Mouse (Mus musculus): Measurements from ENCODE around the gene Alpl.
A peak's percentile ranks its signal among the peaks of the same experiment; 100 is the strongest.

Gene Alpl

GRCm38 (mm10) chr4:137737760-137738159 lies 58.4 kb downstream of the Alpl start:
- no peak for DNase-seq (ENCODE audit: low read depth, low spot score)

GRCm38 (mm10) chr4:137736220-137736701 lies 59.9 kb downstream of the Alpl start:
- DNase-seq (ENCODE audit: low read depth, low spot score): no peak

- no peak for DNase-seq (ENCODE audit: low read depth, low spot score)
These were observed 62.7 kb downstream of the Alpl start for GRCm38 (mm10) chr4:137733459-137733858.

- DNase-seq (ENCODE audit: low read depth, low spot score): no peak
These were observed 63.2 kb downstream of the Alpl start for GRCm38 (mm10) chr4:137732962-137733361.

- no peak for DNase-seq (ENCODE audit: low read depth, low spot score)
These were observed 63.8 kb downstream of the Alpl start for GRCm38 (mm10) chr4:137732361-137732760.

- DNase-seq (ENCODE audit: low read depth, low spot score): no peak
These were observed 64.3 kb downstream of the Alpl start for GRCm38 (mm10) chr4:137731891-137732290.

GRCm38 (mm10) chr4:137730757-137731156 lies 65.4 kb downstream of the Alpl start:
- no peak for DNase-seq (ENCODE audit: low read depth, low spot score)

GRCm38 (mm10) chr4:137730134-137730533 lies 66.0 kb downstream of the Alpl start:
- peak; percentile 92 for DNase-seq (ENCODE audit: low read depth, low spot score)

GRCm38 (mm10) chr4:137729155-137729855 lies 66.9 kb downstream of the Alpl start:
- no peak for DNase-seq (ENCODE audit: low read depth, low spot score)

GRCm38 (mm10) chr4:137728399-137729154 lies 67.6 kb downstream of the Alpl start:
- no peak for DNase-seq (ENCODE audit: low read depth, low spot score)

GRCm38 (mm10) chr4:137727506-137728187 lies 68.5 kb downstream of the Alpl start:
- DNase-seq (ENCODE audit: low read depth, low spot score): peak; percentile 69

GRCm38 (mm10) chr4:137726739-137727505 lies 69.3 kb downstream of the Alpl start:
- DNase-seq (ENCODE audit: low read depth, low spot score): no peak

GRCm38 (mm10) chr4:137725541-137726145 lies 70.5 kb downstream of the Alpl start:
- DNase-seq (ENCODE audit: low read depth, low spot score): no peak

GRCm38 (mm10) chr4:137724766-137725165 lies 71.4 kb downstream of the Alpl start:
- peak; percentile 46 for DNase-seq (ENCODE audit: low read depth, low spot score)

GRCm38 (mm10) chr4:137724212-137724611 lies 72.0 kb downstream of the Alpl start:
- DNase-seq (ENCODE audit: low read depth, low spot score): no peak

GRCm38 (mm10) chr4:137723527-137723926 lies 72.7 kb downstream of the Alpl start:
- DNase-seq (ENCODE audit: low read depth, low spot score): no peak

GRCm38 (mm10) chr4:137722692-137723427 lies 73.3 kb downstream of the Alpl start:
- DNase-seq (ENCODE audit: low read depth, low spot score): peak; percentile 78

- no peak for DNase-seq (ENCODE audit: low read depth, low spot score)
These were observed 74.0 kb downstream of the Alpl start for GRCm38 (mm10) chr4:137722230-137722629.

- no peak for DNase-seq (ENCODE audit: low read depth, low spot score)
These were observed 74.6 kb downstream of the Alpl start for GRCm38 (mm10) chr4:137721563-137721962.

- DNase-seq (ENCODE audit: low read depth, low spot score): peak; percentile 29
These were observed 76.7 kb downstream of the Alpl start for GRCm38 (mm10) chr4:137719378-137720077.
